18 mouse cellular contexts compared by ENCODE assay signal in the genomic region with DNA sequence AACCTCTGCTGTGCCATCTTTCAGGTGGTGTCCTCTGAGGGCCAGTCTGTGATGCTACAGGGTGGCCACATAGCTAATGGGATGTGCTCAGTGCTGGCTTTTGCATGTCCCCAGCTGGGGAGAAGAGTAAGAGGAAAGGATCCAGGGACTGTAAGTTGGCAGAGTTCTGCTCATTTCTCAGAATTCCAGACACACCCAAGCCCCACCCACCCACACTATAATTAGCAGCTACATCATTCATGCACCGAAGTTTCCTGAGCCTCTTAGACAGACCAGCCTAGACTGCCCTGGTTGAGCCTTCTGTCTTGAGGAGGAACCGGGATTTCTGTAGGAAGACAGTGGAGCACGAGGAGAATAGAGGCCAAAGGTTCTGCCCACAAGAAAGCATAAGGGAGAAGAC.
DNase-seq lines count a peak whose midpoint lies in the region; ATAC-seq and TF ChIP-seq lines count a peak whose summit lies in the region.
"Had no signal": no experiment of that assay in that cellular context is flagged by ENCODE, and none has a peak within 500 bp of the region (broad histone marks: within the 10 kb centered on the region; RNA-seq: fewer than 3 reads in every experiment).

No protein-coding gene starts in this region.

- TF ChIP-seq CTCF in intestine, postnatal 0 days (IDR thresholded peaks at IDR 0.05; ENCODE audit: low read depth), result no peak

- no peak for ATAC-seq in heart, embryonic 11.5 days (replicated peaks; ENCODE audit: insufficient number of reproducible peaks, low FRiP score, low TSS enrichment)
- peak; percentile 74 for ATAC-seq in intestine, postnatal 0 days
- ATAC-seq: CD4-positive, CD25-positive, alpha-beta regulatory T cell, adult 4 months; hindbrain, embryonic 16.5 days had no signal

- H3K9me3 ChIP-seq in heart, embryonic 11.5 days (replicated peaks; ENCODE audit: control insufficient read depth, low read length), result no peaks in the 10 kb centered on the region
- H3K9me3 ChIP-seq in intestine, postnatal 0 days (ENCODE audit: control insufficient read depth), result no peaks in the 10 kb centered on the region

- no peak overlapping the region for H3K9ac ChIP-seq in heart, embryonic 11.5 days (ENCODE audit: low read depth, low read length)
- H3K9ac ChIP-seq in intestine, postnatal 0 days (ENCODE audit: low read depth, low read length), result no peak overlapping the region

- peaks cover 14% of the 10 kb centered on the region for H3K4me1 ChIP-seq in heart, embryonic 11.5 days (ENCODE audit: control insufficient read depth, insufficient read depth, low read length)
- peaks cover 12% of the 10 kb centered on the region for H3K4me1 ChIP-seq in intestine, postnatal 0 days (replicated peaks; ENCODE audit: control insufficient read depth, insufficient read depth, low read length)

- WGBS in heart, embryonic 11.5 days (ENCODE audit: insufficient replicate concordance), result 52% methylated on average over 3 of the region's 3 CpGs
- 10% methylated on average over 3 of the region's 3 CpGs for whole genome bisulfite sequencing in intestine, postnatal 0 days

- no peaks in the 10 kb centered on the region for H3K27me3 ChIP-seq in heart, embryonic 11.5 days (ENCODE audit: control insufficient read depth, insufficient read depth, low read length)
- H3K27me3 ChIP-seq in intestine, postnatal 0 days (replicated peaks; ENCODE audit: control insufficient read depth, insufficient read depth, low read length), result no peaks in the 10 kb centered on the region

- no peak overlapping the region for H3K4me2 ChIP-seq in heart, embryonic 11.5 days
- H3K4me2 ChIP-seq in intestine, postnatal 0 days (replicated peaks; ENCODE audit: low read depth), result no peak overlapping the region; the same call in 1 of the 2 replicates
- H3K4me2 ChIP-seq: midbrain, embryonic 11.5 days had no signal

- no peaks in the 10 kb centered on the region for H3K36me3 ChIP-seq in heart, embryonic 11.5 days (ENCODE audit: control insufficient read depth, insufficient read depth, low read length)
- no peaks in the 10 kb centered on the region for H3K36me3 ChIP-seq in intestine, postnatal 0 days (ENCODE audit: control insufficient read depth, insufficient read depth)

- H3K4me3 ChIP-seq in heart, embryonic 11.5 days (ENCODE audit: low read depth, low read length), result no peak overlapping the region
- no peak overlapping the region for H3K4me3 ChIP-seq in intestine, postnatal 0 days (ENCODE audit: low read depth, low read length)

- intact Hi-C loops in heart, postnatal 36 days (cut with DNase I), result no loop called here

- 0 out of 2 replicates have a peak overlapping the region, but pooled peaks have one; percentile 24 for H3K27ac ChIP-seq in heart, embryonic 11.5 days (ENCODE audit: low read depth, low read length)
- H3K27ac ChIP-seq in intestine, postnatal 0 days (ENCODE audit: low read depth, low read length), result peak overlapping the region; percentile 68

- DNase-seq in heart, adult 18-20 months, result peak; percentile 38 to 56
- no peak for DNase-seq in heart, postnatal 36 days
- DNase-seq in R1 (ENCODE audit: low read depth, low spot score), result peak; percentile 39
- DNase-seq in embryo, embryonic 10.5 days (ENCODE audit: low spot score), result no peak
- DNase-seq in cerebellum, adult 18-20 months, result no peak
- DNase-seq in spleen, postnatal 36 days (ENCODE audit: low spot score in 2 of 2), result no peak
- DNase-seq: adrenal gland, adult 8-10 months; embryo, embryonic 11 days; kidney, postnatal 10 days; layer of hippocampus, adult 9-11 months; left cerebral cortex, postnatal 4 days; lung, postnatal 10 days; right cerebral cortex, postnatal 25 days had no signal

Comparison
In these comparisons a context has a peak if more than half of its experiments do, and no peak if none do; other contexts are left out.
1. DNase-seq: peak in heart, adult 18-20 months (2 of 2) and R1 (single experiment); none in heart, postnatal 36 days (0 of 2), embryo, embryonic 10.5 days (single experiment), cerebellum, adult 18-20 months (0 of 2) and spleen, postnatal 36 days (0 of 2).